Mouse (Mus musculus) adipose tissue, adult 10 weeks (tissue): Measurements from ENCODE around the gene Lrrc55. TPM values are rescaled to one million over a fixed set of nuclear protein-coding genes. Genes with fewer than 3 reads are reported as not detected.

ENCODE experiments used
- polyA plus RNA-seq: library from polyadenylated mRNA; stranded (reverse); fragments of 350-450 nt; fragmentation: Illumina TruSeq; extraction: RNeasy Lipid Tissue Mini Kit (QIAGEN cat#74804); gene quantifications from one replicate; pipeline ENCODE4 v1.2.3, GENCODE M21; 2014; ENCODE audit warnings: low read depth, low replicate concordance

The Lrrc55 gene
- 0.22 TPM for polyA plus RNA-seq

DNA sequence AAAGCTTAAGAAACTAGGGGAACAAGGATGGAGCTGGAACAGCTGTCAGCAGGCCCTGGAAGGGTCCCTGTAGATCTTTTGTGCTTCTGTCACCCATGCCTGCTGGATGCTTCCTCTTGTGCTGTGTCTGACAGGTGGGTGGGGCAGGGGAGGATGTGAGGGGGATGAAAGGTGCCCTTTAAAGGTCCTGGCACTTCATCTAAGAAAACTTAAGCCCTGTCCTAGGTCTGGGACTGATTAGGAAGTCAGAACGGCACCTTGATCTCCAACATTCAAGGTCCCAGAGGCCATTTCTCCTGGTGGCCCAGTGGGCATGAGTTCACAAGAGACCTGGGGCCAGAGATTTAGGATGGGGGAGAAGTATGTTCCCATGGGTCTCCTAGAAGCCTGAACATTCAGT, at the start of gene Lrrc55:
Gene Lrrc55 (minus strand): TSS at position 297 of the 400 bp plus-strand sequence.

DNA sequence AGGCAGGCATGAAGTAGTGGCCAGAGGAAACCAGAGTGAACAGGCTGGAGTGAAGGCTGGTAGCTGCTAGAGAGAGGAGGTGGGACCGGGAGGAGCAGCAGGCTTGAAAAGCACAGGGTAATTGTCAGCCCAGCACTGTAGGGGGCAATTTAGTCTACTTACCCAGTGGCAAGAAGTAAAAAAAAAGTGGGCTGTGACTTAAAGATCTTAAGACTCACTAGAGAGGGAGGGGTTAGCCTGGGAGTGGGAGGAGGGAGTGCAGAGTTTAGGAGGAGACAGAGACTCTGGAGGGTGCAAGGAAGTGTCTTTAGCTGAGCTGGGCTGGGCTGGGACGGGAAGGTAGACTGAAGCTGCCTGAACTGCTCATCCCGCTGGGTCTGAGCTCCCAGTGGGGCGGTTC, 60.9 kb downstream of the Lrrc55 start, which contains the start of gene Aplnr:
Gene Aplnr (plus strand): TSS at position 137 of the 400 bp plus-strand sequence.

Other genes with a start within 250 kb of the Lrrc55 start
- gene Prg2, start 216.7 kb downstream of the Lrrc55 start, polyA plus RNA-seq: not detected
- not detected for gene Prg3, start 209.0 kb downstream of the Lrrc55 start, polyA plus RNA-seq
- 82.4 TPM for gene Ssrp1, start 160.0 kb downstream of the Lrrc55 start, polyA plus RNA-seq
- gene P2rx3, start 159.7 kb downstream of the Lrrc55 start, polyA plus RNA-seq: 3.6 TPM
- gene Tnks1bp1, start 149.2 kb downstream of the Lrrc55 start, polyA plus RNA-seq: 56.4 TPM
- 8.9 TPM for gene Aplnr, start 61.0 kb downstream of the Lrrc55 start, polyA plus RNA-seq
- gene Olfr987, start 142.1 kb upstream of the Lrrc55 start, polyA plus RNA-seq: not detected
- gene Olfr988, start 166.0 kb upstream of the Lrrc55 start, polyA plus RNA-seq: not detected
- gene Olfr992, start 212.3 kb upstream of the Lrrc55 start, polyA plus RNA-seq: not detected
- not detected for gene Olfr993, start 217.7 kb upstream of the Lrrc55 start, polyA plus RNA-seq
- gene Olfr994, start 239.3 kb upstream of the Lrrc55 start, polyA plus RNA-seq: not detected
- not detected for gene Olfr995, start 246.4 kb upstream of the Lrrc55 start, polyA plus RNA-seq